Mouse (Mus musculus): ENCODE results near the gene Clk3. TPM values are rescaled to one million over a fixed set of nuclear protein-coding genes. Genes with fewer than 3 reads are reported as not detected.
"Not testable (repeated sequence)": the region's sequence is repeated elsewhere in the genome, so short reads cannot be mapped to it uniquely, and the experiment has no call there.

Clk3 gene
- polyA plus RNA-seq, 1 experiment, result 224 TPM

- H3K36me3 ChIP-seq (ENCODE audit: control insufficient read depth, insufficient read depth, low read length), result no peaks in the 10 kb centered on the region
- H3K4me3 ChIP-seq (ENCODE audit: control insufficient read depth, low read depth, low read length), result no peak overlapping the region
- no peak overlapping the region for H3K27ac ChIP-seq (ENCODE audit: control insufficient read depth, insufficient read depth, low read depth, low read length)
- H3K27me3 ChIP-seq (ENCODE audit: control insufficient read depth, insufficient read depth, low read length), result no peaks in the 10 kb centered on the region
- no peak for TF ChIP-seq POLR2A (IDR thresholded peaks at IDR 0.05; ENCODE audit: control insufficient read depth, low read depth, low read length)
- no peaks in the 10 kb centered on the region; the same call in 1 of the 2 replicates for H3K4me1 ChIP-seq (ENCODE audit: control insufficient read depth, insufficient read depth, low read length)
These were observed 41.0 kb downstream of the Clk3 start for GRCm38 (mm10) chr9:57724701-57725100.

- H3K27ac ChIP-seq (ENCODE audit: control insufficient read depth, insufficient read depth, low read depth, low read length), result no peak overlapping the region
- no peaks in the 10 kb centered on the region for H3K27me3 ChIP-seq (ENCODE audit: control insufficient read depth, insufficient read depth, low read length)
- H3K4me3 ChIP-seq (ENCODE audit: control insufficient read depth, low read depth, low read length), result peak overlapping the region; percentile 55; the same call in 1 of the 2 replicates
- no peaks in the 10 kb centered on the region; the same call in 1 of the 2 replicates for H3K4me1 ChIP-seq (ENCODE audit: control insufficient read depth, insufficient read depth, low read length)
- no peak for TF ChIP-seq CTCF (IDR thresholded peaks at IDR 0.05; ENCODE audit: control insufficient read depth, insufficient read depth, insufficient replicate concordance, low read depth, low read length)
- TF ChIP-seq POLR2A (IDR thresholded peaks at IDR 0.05; ENCODE audit: control insufficient read depth, low read depth, low read length), result no peak
- no peaks in the 10 kb centered on the region for H3K36me3 ChIP-seq (ENCODE audit: control insufficient read depth, insufficient read depth, low read length)
These were observed 41.9 kb downstream of the Clk3 start for GRCm38 (mm10) chr9:57723796-57724195.

DNA sequence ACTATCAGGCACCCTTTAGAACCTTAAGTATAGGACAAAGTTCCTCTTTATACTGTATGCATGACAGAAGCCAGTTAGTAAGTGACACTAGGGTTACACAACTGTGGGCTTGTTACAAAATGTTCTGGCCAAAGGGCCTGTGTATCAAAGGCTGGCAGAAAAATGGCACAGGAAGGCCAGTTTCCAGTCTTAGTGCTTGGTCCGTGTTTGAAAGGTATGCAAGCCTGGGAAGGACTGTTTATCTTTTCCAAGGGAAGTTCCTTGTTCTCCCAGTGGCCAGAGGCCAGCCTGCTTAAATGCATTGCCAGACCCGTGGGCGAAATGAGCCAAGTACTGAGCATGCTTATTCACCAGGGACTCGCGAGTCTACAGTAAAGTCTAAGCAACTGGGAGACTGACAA is 42.3 kb downstream of the Clk3 start:
- Histone ChIP-seq H3K4me3 (ENCODE audit: control insufficient read depth, low read depth, low read length) (no peak overlapping the region), H3K27me3 (ENCODE audit: control insufficient read depth, insufficient read depth, low read length) (no peaks in the 10 kb centered on the region), H3K27ac (ENCODE audit: control insufficient read depth, insufficient read depth, low read depth, low read length) (no peak overlapping the region), H3K36me3 (ENCODE audit: control insufficient read depth, insufficient read depth, low read length) (no peaks in the 10 kb centered on the region), H3K4me1 (ENCODE audit: control insufficient read depth, insufficient read depth, low read length) (no peaks in the 10 kb centered on the region; the same call in 1 of the 2 replicates)
- no peak for TF ChIP-seq POLR2A (IDR thresholded peaks at IDR 0.05; ENCODE audit: control insufficient read depth, low read depth, low read length)
- no peak for TF ChIP-seq CTCF (IDR thresholded peaks at IDR 0.05; ENCODE audit: control insufficient read depth, insufficient read depth, insufficient replicate concordance, low read depth, low read length)

DNA sequence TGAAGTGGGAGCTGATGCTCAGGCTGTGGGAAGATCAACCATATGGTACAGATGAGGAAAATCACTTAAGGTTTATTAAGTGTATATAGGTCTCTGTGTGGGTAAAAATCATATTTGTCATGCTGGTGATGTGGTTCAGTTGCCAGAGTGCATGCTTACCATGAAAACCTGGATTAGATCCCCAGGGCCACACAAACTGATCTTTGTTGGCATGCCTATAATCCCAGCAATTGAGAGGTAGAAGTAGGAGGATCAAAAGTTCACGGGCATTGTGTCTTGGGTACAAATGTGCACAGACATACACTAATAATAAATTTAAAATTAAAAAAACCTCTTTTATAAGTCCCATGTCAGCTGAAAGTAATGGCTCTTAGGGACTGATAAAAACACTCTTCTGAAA is 43.3 kb downstream of the Clk3 start:
- Histone ChIP-seq H3K27ac (ENCODE audit: control insufficient read depth, insufficient read depth, low read depth, low read length) (no peak overlapping the region), H3K36me3 (ENCODE audit: control insufficient read depth, insufficient read depth, low read length) (no peaks in the 10 kb centered on the region; the same call in 1 of the 2 replicates), H3K4me3 (ENCODE audit: control insufficient read depth, low read depth, low read length) (no peak overlapping the region), H3K4me1 (ENCODE audit: control insufficient read depth, insufficient read depth, low read length) (no peaks in the 10 kb centered on the region; the same call in 1 of the 2 replicates), H3K27me3 (ENCODE audit: control insufficient read depth, insufficient read depth, low read length) (no peaks in the 10 kb centered on the region)
- no peak for TF ChIP-seq CTCF (IDR thresholded peaks at IDR 0.05; ENCODE audit: control insufficient read depth, insufficient read depth, insufficient replicate concordance, low read depth, low read length)
- no peak for TF ChIP-seq POLR2A (IDR thresholded peaks at IDR 0.05; ENCODE audit: control insufficient read depth, low read depth, low read length)

- H3K27me3 ChIP-seq (ENCODE audit: control insufficient read depth, insufficient read depth, low read length), result no peaks in the 10 kb centered on the region
- no peaks in the 10 kb centered on the region; the same call in none of the 2 replicates for H3K36me3 ChIP-seq (ENCODE audit: control insufficient read depth, insufficient read depth, low read length)
- H3K27ac ChIP-seq (ENCODE audit: control insufficient read depth, insufficient read depth, low read depth, low read length), result no peak overlapping the region
- TF ChIP-seq CTCF (IDR thresholded peaks at IDR 0.05; ENCODE audit: control insufficient read depth, insufficient read depth, insufficient replicate concordance, low read depth, low read length), result no peak
- no peak for TF ChIP-seq POLR2A (IDR thresholded peaks at IDR 0.05; ENCODE audit: control insufficient read depth, low read depth, low read length)
- no peaks in the 10 kb centered on the region; the same call in 1 of the 2 replicates for H3K4me1 ChIP-seq (ENCODE audit: control insufficient read depth, insufficient read depth, low read length)
- no peak overlapping the region for H3K4me3 ChIP-seq (ENCODE audit: control insufficient read depth, low read depth, low read length)
These were observed 44.9 kb downstream of the Clk3 start for GRCm38 (mm10) chr9:57720736-57721135.

DNA sequence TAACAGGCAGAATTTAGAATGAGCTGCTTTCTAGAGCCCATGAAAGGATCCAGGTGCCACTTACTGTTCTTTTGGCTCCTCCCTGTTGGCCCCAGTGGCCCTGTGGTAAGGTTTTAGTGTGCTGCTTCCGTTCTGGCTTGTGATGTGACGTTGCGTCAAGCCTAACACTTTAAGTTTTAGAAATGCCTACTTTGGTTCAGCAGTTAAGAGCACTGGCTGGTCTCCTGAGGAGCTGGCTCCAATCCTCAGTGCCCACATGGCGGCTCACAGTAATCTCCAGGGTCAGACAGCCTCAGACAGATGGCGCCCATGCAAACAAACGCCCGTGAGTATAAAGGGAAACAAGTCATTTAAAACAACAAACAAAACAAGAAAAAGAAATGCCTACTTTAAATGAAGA is 47.3 kb downstream of the Clk3 start:
- H3K36me3 ChIP-seq (ENCODE audit: control insufficient read depth, insufficient read depth, low read length), result peaks cover 4% of the 10 kb centered on the region
- TF ChIP-seq POLR2A (IDR thresholded peaks at IDR 0.05; ENCODE audit: control insufficient read depth, low read depth, low read length) (no peak), CTCF (IDR thresholded peaks at IDR 0.05; ENCODE audit: control insufficient read depth, insufficient read depth, insufficient replicate concordance, low read depth, low read length) (no peak)
- no peaks in the 10 kb centered on the region for H3K27me3 ChIP-seq (ENCODE audit: control insufficient read depth, insufficient read depth, low read length)
- H3K4me3 ChIP-seq (ENCODE audit: control insufficient read depth, low read depth, low read length), result no peak overlapping the region
- H3K27ac ChIP-seq (ENCODE audit: control insufficient read depth, insufficient read depth, low read depth, low read length), result no peak overlapping the region
- H3K4me1 ChIP-seq (ENCODE audit: control insufficient read depth, insufficient read depth, low read length), result no peaks in the 10 kb centered on the region; the same call in 1 of the 2 replicates

DNA sequence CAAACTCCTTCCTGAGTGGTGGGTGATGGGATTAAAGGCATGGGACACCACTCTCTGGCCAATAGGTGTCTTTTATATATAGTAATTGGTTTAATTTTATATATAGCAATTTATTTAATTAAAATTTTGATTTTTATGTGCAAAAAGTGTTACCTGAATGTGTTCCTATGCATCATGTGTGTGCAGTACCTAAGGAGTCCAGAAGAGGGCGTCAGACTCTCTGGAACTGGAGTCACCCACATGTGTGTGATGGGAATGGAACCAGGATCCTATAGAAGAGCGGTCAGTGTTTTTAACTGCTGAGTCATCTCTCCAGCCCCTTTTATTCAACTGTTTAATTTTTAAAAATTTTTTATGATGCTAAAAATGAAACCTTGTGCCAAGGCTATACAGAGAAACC is 53.5 kb downstream of the Clk3 start:
- TF ChIP-seq CTCF (IDR thresholded peaks at IDR 0.05; ENCODE audit: control insufficient read depth, insufficient read depth, insufficient replicate concordance, low read depth, low read length) (peak; percentile 8; the same call in 1 of the 2 replicates), POLR2A (IDR thresholded peaks at IDR 0.05; ENCODE audit: control insufficient read depth, low read depth, low read length) (no peak)
- Histone ChIP-seq H3K4me3 (ENCODE audit: control insufficient read depth, low read depth, low read length) (no peak overlapping the region), H3K4me1 (ENCODE audit: control insufficient read depth, insufficient read depth, low read length) (no peaks in the 10 kb centered on the region; the same call in 1 of the 2 replicates), H3K27me3 (ENCODE audit: control insufficient read depth, insufficient read depth, low read length) (no peaks in the 10 kb centered on the region), H3K36me3 (ENCODE audit: control insufficient read depth, insufficient read depth, low read length) (peaks cover 4% of the 10 kb centered on the region), H3K27ac (ENCODE audit: control insufficient read depth, insufficient read depth, low read depth, low read length) (no peak overlapping the region)

DNA sequence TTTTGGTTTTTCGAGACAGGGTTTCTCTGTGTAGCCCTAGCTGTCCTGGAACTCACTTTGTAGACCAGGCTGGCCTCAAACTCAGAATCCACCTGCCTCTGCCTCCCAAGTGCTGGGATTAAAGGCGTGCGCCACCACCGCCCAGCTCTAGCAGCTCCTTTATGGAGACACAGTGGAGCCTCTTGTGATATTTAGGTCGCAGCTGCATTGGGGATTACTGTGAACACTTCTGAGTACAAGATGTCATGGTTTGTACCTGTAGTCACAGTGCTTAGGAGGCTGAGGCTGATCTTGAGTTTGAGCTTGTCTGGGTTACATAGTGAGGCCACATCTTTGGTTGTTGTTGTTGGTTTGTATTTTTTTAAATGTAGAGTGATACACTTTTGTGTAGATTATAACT is 55.4 kb downstream of the Clk3 start:
- not testable (repeated sequence) for H3K36me3 ChIP-seq (ENCODE audit: control insufficient read depth, insufficient read depth, low read length); H3K4me1 ChIP-seq (ENCODE audit: control insufficient read depth, insufficient read depth, low read length); H3K27ac ChIP-seq (ENCODE audit: control insufficient read depth, insufficient read depth, low read depth, low read length); H3K27me3 ChIP-seq (ENCODE audit: control insufficient read depth, insufficient read depth, low read length); H3K4me3 ChIP-seq (ENCODE audit: control insufficient read depth, low read depth, low read length)
